Mouse (Mus musculus) lung, adult 2 months (tissue): Measurements from ENCODE around the gene Gxylt2. TPM values are rescaled to one million over a fixed set of nuclear protein-coding genes. Genes with fewer than 3 reads are reported as not detected.

Source experiments
- DNase-seq: peaks from one replicate; pipeline ENCODE4 v3.0.0; 2022
- H3K4me1 ChIP-seq: fragments of 200-500 bp; 2 replicates; pipeline ENCODE4 v1.6.1; 2011; ENCODE audit warnings: low read length; ENCODE audit not compliant: control insufficient read depth, insufficient read depth
- H3K4me3 ChIP-seq: fragments of 200-500 bp; replicated peaks from 2 replicates; pipeline ENCODE3; 2011; ENCODE audit warnings: low read depth, mild to moderate bottlenecking, control low read depth, low read length; ENCODE audit errors: extremely low read depth
- CTCF ChIP-seq: fragments of 200-500 bp; IDR thresholded peaks from 2 replicates; pipeline ENCODE4 v1.5.1; 2011; ENCODE audit warnings: mild to moderate bottlenecking, low read length, control low read depth; ENCODE audit not compliant: insufficient read depth
- POLR2A ChIP-seq: fragments of 200-500 bp; IDR thresholded peaks from 2 replicates; pipeline ENCODE4 v1.6.1; 2011; ENCODE audit warnings: low read depth, mild to moderate bottlenecking, control low read depth, low read length, borderline replicate concordance; ENCODE audit errors: extremely low read depth
- WGBS: fragments of 180-500 bp; shearing (Covaris S2); methylation state at CpG from one replicate; pipeline ENCODE4 v1.1.7; 2018; 5-methylcytosine and 5-hydroxymethylcytosine counted together
- polyA plus RNA-seq: library from polyadenylated mRNA; depleted of rRNA; stranded (reverse); fragments of >200 nt; gene quantifications from 2 replicates; pipeline ENCODE4 v1.2.3, GENCODE M21; 2012

The Gxylt2 gene
- polyA plus RNA-seq, 1 experiment: 1.7 TPM

DNA sequence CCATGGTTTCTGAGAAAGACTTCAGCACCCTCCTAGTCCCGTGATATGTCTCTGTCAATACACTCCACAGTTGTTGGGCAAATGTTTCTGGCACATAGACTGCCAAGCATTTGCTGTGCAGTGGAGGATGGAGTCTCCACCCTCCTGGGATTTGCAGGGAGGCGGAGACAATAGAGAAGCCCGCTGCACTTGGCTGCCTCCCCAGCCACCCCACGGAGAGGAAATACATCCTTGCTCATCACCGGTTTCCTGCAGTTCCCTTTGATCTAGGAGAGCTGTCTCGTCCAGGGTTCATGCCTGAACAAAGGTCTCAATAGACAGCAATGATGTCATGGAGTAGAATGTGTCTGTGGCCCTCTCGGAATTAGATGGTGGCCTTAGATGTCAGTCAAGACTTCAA is 4.9 kb downstream of the Gxylt2 start:
- 20% methylated on average over 7 of the region's 7 CpGs for WGBS

DNA sequence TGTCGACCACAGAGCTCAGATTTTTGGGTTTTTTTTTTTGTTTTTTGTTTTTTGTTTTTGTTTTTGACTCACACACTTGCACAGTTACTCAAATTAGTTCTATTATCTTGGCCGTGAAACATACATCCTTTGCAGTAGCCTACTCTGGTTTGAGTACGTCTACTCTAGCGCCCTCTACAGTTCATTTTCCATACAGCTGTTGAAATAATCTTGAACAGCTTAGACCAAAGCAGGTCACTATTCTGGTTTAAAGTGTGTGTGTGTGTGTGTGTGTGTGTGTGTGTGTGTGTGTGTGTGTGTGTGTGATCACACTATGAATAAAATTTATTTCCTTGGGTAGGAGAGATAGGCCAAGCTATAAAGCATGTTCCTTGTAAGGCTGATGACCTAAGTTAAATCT is 5.6 kb downstream of the Gxylt2 start:
- no peak for DNase-seq
- H3K4me1 ChIP-seq: peaks cover 2% of the 10 kb centered on the region; the same call in 1 of the 2 replicates
- no peak overlapping the region for H3K4me3 ChIP-seq
- no peak for TF ChIP-seq POLR2A
- no peak for TF ChIP-seq CTCF
- WGBS: 31% methylated on average over 4 of the region's 4 CpGs

More for the DNA sequence above, 4.9 kb downstream of the Gxylt2 start:
- no peak for TF ChIP-seq POLR2A
- TF ChIP-seq CTCF: no peak
- Histone ChIP-seq H3K4me1 (no peaks in the 10 kb centered on the region), H3K4me3 (no peak overlapping the region)
- no peak for DNase-seq

DNA sequence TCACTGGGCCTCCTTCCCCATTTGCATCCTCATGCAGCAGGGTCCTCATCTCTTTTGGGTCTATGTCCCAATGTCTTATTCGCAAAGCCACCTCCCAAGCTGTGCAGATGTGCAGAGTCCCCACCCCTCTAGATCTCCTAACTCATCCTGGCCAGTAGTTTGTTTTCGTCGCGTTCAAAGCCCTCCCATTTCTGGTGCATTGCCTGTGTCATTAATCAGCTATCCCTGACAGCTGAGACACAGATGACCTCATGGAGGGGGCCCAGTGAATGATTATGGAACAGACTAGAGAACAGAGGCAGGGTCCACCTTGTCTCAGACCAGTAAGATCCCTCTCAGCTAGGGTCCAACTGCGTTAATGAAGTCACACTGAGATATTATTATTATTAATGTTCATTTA is 6.3 kb downstream of the Gxylt2 start:
- no peak for DNase-seq
- no peak overlapping the region for H3K4me3 ChIP-seq
- TF ChIP-seq CTCF: no peak
- TF ChIP-seq POLR2A: no peak
- H3K4me1 ChIP-seq: peaks cover 6% of the 10 kb centered on the region
- WGBS: 63% methylated on average over 5 of the region's 5 CpGs

DNA sequence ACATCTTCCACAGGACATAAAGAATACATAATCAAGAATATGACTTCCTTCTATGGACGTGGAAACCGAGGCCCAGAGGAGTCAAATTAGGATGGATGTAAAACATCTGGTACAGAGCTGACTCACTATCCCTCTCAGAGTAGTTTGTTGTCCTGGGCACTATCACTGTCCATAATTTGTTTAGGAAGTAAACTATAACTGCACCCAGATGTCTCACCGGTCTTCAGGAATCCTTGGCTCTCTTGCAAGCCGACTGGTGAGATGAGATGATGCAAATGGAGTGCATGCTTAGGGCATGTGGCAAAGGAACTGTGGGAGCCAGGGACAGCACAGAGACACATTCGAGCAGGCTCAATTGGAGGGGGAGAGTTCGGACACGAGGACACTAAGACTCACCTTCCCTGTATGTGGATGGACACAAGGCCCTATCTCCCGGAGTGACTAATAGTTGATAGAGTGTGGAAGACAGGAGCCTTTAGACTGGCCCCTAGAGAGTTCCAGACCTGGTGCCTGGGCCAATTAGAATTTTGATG is 10.8 kb downstream of the Gxylt2 start:
- 64% methylated on average over 8 of the region's 8 CpGs for WGBS
- peaks cover 6% of the 10 kb centered on the region for H3K4me1 ChIP-seq
- DNase-seq: no peak
- H3K4me3 ChIP-seq: no peak overlapping the region
- TF ChIP-seq CTCF (no peak), POLR2A (no peak)

DNA sequence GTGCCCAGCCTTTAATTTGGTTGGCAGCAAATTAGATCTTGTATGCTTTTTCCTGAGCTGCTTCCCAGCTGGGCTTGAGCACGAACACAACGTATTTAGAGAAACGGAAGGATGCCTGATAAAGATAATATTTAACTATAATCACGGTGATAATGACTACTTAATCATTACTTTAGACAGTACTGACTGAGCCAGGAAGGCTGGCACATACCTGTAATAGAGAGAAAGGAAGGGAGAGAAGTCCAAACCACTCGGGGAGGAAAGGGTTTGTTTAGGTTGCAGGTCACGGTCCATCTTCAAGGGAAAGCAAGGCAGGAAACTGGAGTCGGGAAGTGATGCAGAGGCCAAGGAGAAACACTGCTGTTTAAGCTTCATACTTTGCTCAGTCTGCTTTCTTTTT is 11.6 kb downstream of the Gxylt2 start:
- DNase-seq: no peak
- no peak overlapping the region for H3K4me3 ChIP-seq
- WGBS: 43% methylated on average over 7 of the region's 7 CpGs
- peaks cover 6% of the 10 kb centered on the region for H3K4me1 ChIP-seq
- TF ChIP-seq CTCF (no peak), POLR2A (no peak)

DNA sequence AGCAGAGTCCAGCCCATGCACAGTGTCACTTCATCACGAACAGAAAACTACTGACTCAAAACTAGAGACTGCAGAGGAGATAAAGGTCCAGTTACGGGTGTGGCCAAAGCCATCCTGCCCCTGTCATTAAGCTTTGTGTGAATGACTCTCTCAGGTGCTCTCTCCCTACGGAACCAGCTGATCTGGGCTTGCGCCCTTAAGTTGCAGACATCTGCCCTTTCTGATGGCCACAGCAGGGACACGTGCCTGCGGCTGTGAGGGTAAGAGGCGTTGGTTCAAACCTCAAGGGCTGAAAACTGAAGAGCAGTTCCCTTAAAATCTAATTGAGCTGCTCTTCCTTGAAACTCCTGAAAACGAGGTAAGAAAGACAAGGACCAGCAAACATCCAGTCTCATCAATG is 12.3 kb downstream of the Gxylt2 start:
- no peak for DNase-seq
- WGBS: 69% methylated on average over 8 of the region's 8 CpGs

DNA sequence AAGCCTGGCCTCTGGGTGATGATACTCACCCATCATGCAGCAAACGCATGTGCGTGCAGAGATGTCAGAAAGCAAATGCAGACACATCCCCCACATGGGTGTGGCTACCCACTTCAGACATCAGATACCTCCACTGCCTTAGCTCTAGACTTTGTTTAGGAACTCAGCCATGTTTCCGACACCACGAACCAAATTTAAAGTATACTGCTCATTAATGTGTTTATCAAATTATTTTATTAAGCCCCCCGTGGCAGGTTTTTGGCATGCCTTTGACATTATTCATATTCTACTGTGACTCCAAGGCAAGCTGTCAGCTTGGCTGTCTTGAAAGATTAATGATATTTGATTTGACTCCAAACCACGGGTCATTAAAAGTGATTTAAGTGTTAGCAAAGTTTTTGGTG is 15.6 kb downstream of the Gxylt2 start:
- Histone ChIP-seq H3K4me3 (no peak overlapping the region), H3K4me1 (peaks cover 4% of the 10 kb centered on the region)
- DNase-seq: no peak
- WGBS: 43% methylated on average over 6 of the region's 6 CpGs
- TF ChIP-seq POLR2A (no peak), CTCF (no peak)

More for the DNA sequence above, 12.3 kb downstream of the Gxylt2 start:
- Histone ChIP-seq H3K4me3 (no peak overlapping the region), H3K4me1 (peaks cover 6% of the 10 kb centered on the region)
- TF ChIP-seq POLR2A (no peak), CTCF (no peak)

DNA sequence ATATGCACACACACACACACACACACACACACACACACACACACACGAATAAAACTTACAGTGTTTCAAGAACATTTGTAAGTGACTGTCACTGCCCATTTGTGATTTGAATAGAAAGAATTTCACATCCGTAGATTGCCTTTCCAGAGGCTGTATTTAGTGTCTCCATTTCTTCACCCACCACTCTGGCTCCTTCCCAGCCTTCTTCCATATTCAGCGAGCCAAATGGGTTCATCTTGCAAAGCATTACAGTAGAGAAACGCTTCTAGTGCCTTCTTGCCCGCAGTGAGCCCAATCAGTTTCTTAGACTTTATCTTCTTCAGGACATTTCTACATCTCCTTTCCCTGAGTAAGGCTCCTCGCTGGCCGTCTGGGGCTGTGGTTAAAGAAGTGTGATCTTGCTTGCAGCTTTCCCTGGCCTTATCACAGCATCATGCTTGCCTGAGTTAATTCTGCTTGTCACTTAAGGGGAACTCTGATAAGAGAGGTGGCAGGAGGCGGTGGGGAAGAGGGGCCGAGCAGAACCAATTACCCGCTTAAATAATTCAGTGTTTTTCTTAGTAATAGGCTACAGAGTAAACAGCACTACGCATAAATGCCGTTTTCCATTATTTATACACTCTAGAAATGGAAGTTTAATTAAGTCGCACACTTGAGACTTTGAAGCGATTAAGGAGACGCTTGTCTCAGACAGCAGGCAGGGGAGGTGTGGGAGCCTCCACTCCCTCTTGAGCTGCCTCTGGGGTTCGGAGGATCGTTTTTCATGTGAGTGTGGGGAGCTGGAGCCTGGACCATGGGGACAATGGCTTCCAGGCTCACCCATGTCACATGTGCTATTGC is 16.6 kb downstream of the Gxylt2 start:
- 48% methylated on average over 17 of the region's 17 CpGs for WGBS
- Histone ChIP-seq H3K4me1 (no peaks in the 10 kb centered on the region), H3K4me3 (no peak overlapping the region)
- TF ChIP-seq POLR2A: no peak
- no peak for TF ChIP-seq CTCF
- DNase-seq: no peak

DNA sequence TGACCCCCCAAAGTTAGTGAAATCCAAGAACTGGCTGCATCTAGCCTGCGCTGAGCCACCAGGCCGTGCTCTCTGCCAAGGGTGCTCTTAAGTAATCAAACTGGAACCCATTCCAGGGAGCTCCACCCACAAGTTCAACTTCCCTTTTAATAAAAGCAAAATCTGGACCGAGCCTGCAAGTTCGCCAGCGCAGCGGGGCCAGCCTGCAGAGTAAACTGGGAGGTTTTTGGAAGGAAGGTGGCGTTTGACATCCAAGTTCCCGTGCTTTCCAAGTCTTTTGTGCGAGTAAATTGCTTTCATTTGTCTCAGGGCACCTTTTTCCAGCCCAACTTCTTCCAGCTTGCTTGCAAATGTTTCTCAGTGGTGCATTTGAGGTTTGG is 27.5 kb downstream of the Gxylt2 start:
- Histone ChIP-seq H3K4me3 (no peak overlapping the region), H3K4me1 (no peaks in the 10 kb centered on the region)
- DNase-seq: peak; percentile 35
- 17% methylated on average over 9 of the region's 9 CpGs for WGBS
- TF ChIP-seq POLR2A (no peak), CTCF (no peak)
